Mouse (Mus musculus) CH12.LX (cell line): ENCODE results near the gene Nr1h4. TPM values are rescaled to one million over a fixed set of nuclear protein-coding genes. Genes with fewer than 3 reads are reported as not detected.

Experiments
- DNase-seq: peaks from one replicate; pipeline ENCODE4 v3.0.0-alpha.2; 2013; ENCODE audit errors: extremely low read depth
- H3K27ac ChIP-seq: 2 replicates; pipeline ENCODE4 v1.5.1; 2012; ENCODE audit warnings: low read depth, mild to moderate bottlenecking, control low read depth, moderate library complexity; ENCODE audit not compliant: insufficient read depth
- H3K27me3 ChIP-seq: replicated peaks from 2 replicates; pipeline ENCODE3; 2012; ENCODE audit warnings: inconsistent platforms
- H3K36me3 ChIP-seq, 2 experiments: replicated peaks in 1 of 2; 2 replicates each; pipeline versions ENCODE3 to v1.6.1; 2012; ENCODE audit warnings: inconsistent platforms in 1 of 2, low read length in 1 of 2, mild to moderate bottlenecking in 1 of 2, mixed read lengths in 1 of 2, moderate library complexity in 1 of 2; ENCODE audit not compliant: control insufficient read depth in 1 of 2, insufficient read depth in 1 of 2
- H3K4me1 ChIP-seq, 2 experiments: 2 replicates each; pipeline ENCODE4 v1.6.1; 2012; ENCODE audit warnings: inconsistent platforms in 1 of 2, moderate library complexity in 1 of 2; ENCODE audit not compliant: insufficient read depth in 2 of 2, control insufficient read depth in 1 of 2
- H3K4me2 ChIP-seq: 2 replicates; pipeline ENCODE4 v1.6.1; 2012; ENCODE audit warnings: low read depth, mild to moderate bottlenecking, control low read depth; ENCODE audit not compliant: poor library complexity, insufficient read depth, severe bottlenecking
- H3K4me3 ChIP-seq, 3 experiments: fragments of 150-350 bp in 1 of 3; sonication (generic) in 1 of 3; replicated peaks in 1 of 3; 2 replicates each; pipeline versions ENCODE3 to v1.5.1; 2011 to 2012; ENCODE audit warnings: low read depth in 2 of 3, low read length in 2 of 3, mild to moderate bottlenecking in 2 of 3, moderate library complexity in 2 of 3, control low read depth in 1 of 3, improper control_type of control experiment in 1 of 3, inconsistent platforms in 1 of 3, mixed read lengths in 1 of 3; ENCODE audit not compliant: poor library complexity in 1 of 3
- H3K79me2 ChIP-seq: replicated peaks from 2 replicates; pipeline ENCODE4 v1.6.1; 2012; ENCODE audit warnings: mild to moderate bottlenecking, moderate library complexity; ENCODE audit not compliant: control insufficient read depth, poor library complexity, insufficient read depth, severe bottlenecking; ENCODE audit errors: extremely low read depth
- H3K9ac ChIP-seq: 2 replicates; pipeline ENCODE4 v1.6.1; 2012; ENCODE audit warnings: low read depth, mild to moderate bottlenecking, control low read depth, moderate library complexity; ENCODE audit not compliant: insufficient read depth
- H3K9me3 ChIP-seq: replicated peaks from 2 replicates; pipeline ENCODE3; 2012; ENCODE audit warnings: low read length, inconsistent platforms, mixed read lengths
- BHLHE40 ChIP-seq: IDR thresholded peaks from 2 replicates; pipeline ENCODE4 v1.6.1; 2011; ENCODE audit warnings: mild to moderate bottlenecking, low read depth, low read length, improper control_type of control experiment
- CHD2 ChIP-seq: IDR thresholded peaks from 2 replicates; pipeline ENCODE4 v1.6.1; 2011; ENCODE audit warnings: low read length, improper control_type of control experiment
- CTCF ChIP-seq, 2 experiments: IDR thresholded peaks in 1 of 2; conservative IDR thresholded peaks in 1 of 2; 2 replicates each; pipeline ENCODE4 v1.5.1; 2011 to 2012; ENCODE audit warnings: low read depth in 2 of 2, low read length in 2 of 2, improper control_type of control experiment in 1 of 2, inconsistent platforms in 1 of 2, mild to moderate bottlenecking in 1 of 2, moderate library complexity in 1 of 2
- E2F4 ChIP-seq: IDR thresholded peaks from 2 replicates; pipeline ENCODE4 v1.6.1; 2011; ENCODE audit warnings: low read depth, low read length, improper control_type of control experiment; ENCODE audit not compliant: insufficient replicate concordance
- ELF1 ChIP-seq: IDR thresholded peaks from 2 replicates; pipeline ENCODE4 v1.6.1; 2014; ENCODE audit warnings: low read depth, mild to moderate bottlenecking, inconsistent platforms, low read length, improper control_type of control experiment
- EP300 ChIP-seq: IDR thresholded peaks from 2 replicates; pipeline ENCODE4 v1.6.1; 2011; ENCODE audit warnings: low read length, improper control_type of control experiment
- ETS1 ChIP-seq: conservative IDR thresholded peaks from 2 replicates; pipeline ENCODE4 v1.6.1; 2012; ENCODE audit warnings: low read depth, mild to moderate bottlenecking, inconsistent platforms, low read length, improper control_type of control experiment, moderate library complexity
- HCFC1 ChIP-seq: IDR thresholded peaks from 2 replicates; pipeline ENCODE4 v1.6.1; 2012; ENCODE audit warnings: low read depth, mild to moderate bottlenecking, inconsistent platforms, low read length, improper control_type of control experiment
- IRF4 ChIP-seq: IDR thresholded peaks from 2 replicates; pipeline ENCODE4 v1.6.1; 2014; ENCODE audit warnings: low read depth, mild to moderate bottlenecking, inconsistent platforms, low read length, improper control_type of control experiment
- JUN ChIP-seq: IDR thresholded peaks from 2 replicates; pipeline ENCODE4 v1.6.1; 2011; ENCODE audit warnings: low read depth, mild to moderate bottlenecking, low read length, improper control_type of control experiment, moderate library complexity; ENCODE audit not compliant: insufficient read depth
- JUND ChIP-seq: conservative IDR thresholded peaks from 2 replicates; pipeline ENCODE4 v1.6.1; 2011; ENCODE audit warnings: low read depth, low read length, improper control_type of control experiment
- MAFK ChIP-seq: IDR thresholded peaks from 2 replicates; pipeline ENCODE4 v1.6.1; 2011; ENCODE audit warnings: low read length, improper control_type of control experiment; ENCODE audit not compliant: insufficient replicate concordance
- MAX ChIP-seq: IDR thresholded peaks from 2 replicates; pipeline ENCODE4 v1.6.1; 2011; ENCODE audit warnings: low read length, improper control_type of control experiment
- MAZ ChIP-seq: IDR thresholded peaks from 2 replicates; pipeline ENCODE4 v1.6.1; 2012; ENCODE audit warnings: low read depth, mild to moderate bottlenecking, inconsistent platforms, low read length, improper control_type of control experiment, moderate library complexity
- MXI1 ChIP-seq: IDR thresholded peaks from 2 replicates; pipeline ENCODE4 v1.6.1; 2011; ENCODE audit warnings: mild to moderate bottlenecking, low read depth, low read length, improper control_type of control experiment
- NELFE ChIP-seq: IDR thresholded peaks from 2 replicates; pipeline ENCODE4 v1.6.1; 2011; ENCODE audit warnings: low read depth, low read length, improper control_type of control experiment
- NRF1 ChIP-seq: IDR thresholded peaks from 2 replicates; pipeline ENCODE4 v1.6.1; 2014; ENCODE audit warnings: low read depth, mild to moderate bottlenecking, inconsistent platforms, low read length, improper control_type of control experiment, moderate library complexity
- POLR2A ChIP-seq: IDR thresholded peaks from 2 replicates; pipeline ENCODE4 v1.6.1; 2011; ENCODE audit warnings: low read depth, mild to moderate bottlenecking, improper control_type of control experiment, low read length
- POLR2AphosphoS2 ChIP-seq: IDR thresholded peaks from 2 replicates; pipeline ENCODE4 v1.6.1; 2011; ENCODE audit warnings: low read depth, low read length, improper control_type of control experiment
- RAD21 ChIP-seq: IDR thresholded peaks from 2 replicates; pipeline ENCODE4 v1.6.1; 2011; ENCODE audit warnings: low read depth, mild to moderate bottlenecking, low read length, improper control_type of control experiment, moderate library complexity
- RCOR1 ChIP-seq: conservative IDR thresholded peaks from 2 replicates; pipeline ENCODE4 v1.6.1; 2012; ENCODE audit warnings: low read depth, mild to moderate bottlenecking, inconsistent platforms, low read length, improper control_type of control experiment
- SMC3 ChIP-seq: IDR thresholded peaks from 2 replicates; pipeline ENCODE4 v1.6.1; 2011; ENCODE audit warnings: low read depth, low read length, improper control_type of control experiment
- ZC3H11A ChIP-seq: IDR thresholded peaks from 2 replicates; pipeline ENCODE4 v1.6.1; 2012; ENCODE audit warnings: low read depth, mild to moderate bottlenecking, inconsistent platforms, low read length, improper control_type of control experiment
- ZKSCAN1 ChIP-seq: IDR thresholded peaks from 2 replicates; pipeline ENCODE4 v1.6.1; 2012; ENCODE audit warnings: low read depth, inconsistent platforms, low read length, improper control_type of control experiment, borderline replicate concordance
- ZMIZ1 ChIP-seq: IDR thresholded peaks from 2 replicates; pipeline ENCODE4 v1.6.1; 2012; ENCODE audit warnings: low read depth, mild to moderate bottlenecking, inconsistent platforms, low read length, improper control_type of control experiment
- ZNF384 ChIP-seq: IDR thresholded peaks from 2 replicates; pipeline ENCODE4 v1.6.1; 2012; ENCODE audit warnings: low read depth, low read length, improper control_type of control experiment, inconsistent platforms
- dilution Hi-C: fragments of 300-500 bp; cut with MboI; formaldehyde crosslinking; loops from 2 replicates; pipeline ENCODE4 v1.14.3; 2020; ENCODE audit warnings: low sequenced_read_pairs; ENCODE audit not compliant: extremely low pct_unique_long_range_greater_than_20kb, extremely low pct_ligation_motif_present
- in situ Hi-C: fragments of 300-500 bp; cut with MboI; formaldehyde crosslinking; loops from 3 replicates; pipeline ENCODE4 v1.14.3; 2019; ENCODE audit warnings: low sequenced_read_pairs, low pct_ligation_motif_present, low pct_unique_long_range_greater_than_20kb, mixed read lengths
- polyA plus RNA-seq: library from polyadenylated mRNA; unstranded; fragments of >175 nt; gene quantifications from 2 replicates; pipeline ENCODE4 v1.2.1, GENCODE M21; 2012; ENCODE audit warnings: low read depth; ENCODE audit not compliant: insufficient read length
- total RNA-seq, 2 experiments: library from RNA; depleted of rRNA; stranded (reverse); fragments of 300-350 nt in 1 of 2; fragments of >200 nt in 1 of 2; gene quantifications; 2 replicates each; pipeline ENCODE4 v1.2.3; 2012 to 2014

The Nr1h4 gene
- total and polyA plus RNA-seq, 3 experiments = not detected

GRCm38 (mm10) chr10:89407551-89407950, 125.8 kb downstream of the Nr1h4 start:
- dilution Hi-C loops (no loop called here), in situ Hi-C loops (no loop called here)
- no peak overlapping the region for H3K4me2 ChIP-seq
- TF ChIP-seq IRF4 = no peak
- no peak for TF ChIP-seq EP300
- no peak for TF ChIP-seq ZKSCAN1
- TF ChIP-seq ETS1 = no peak
- no peak for TF ChIP-seq POLR2AphosphoS2
- no peak for TF ChIP-seq ZC3H11A
- no peak for TF ChIP-seq MAZ
- no peak for TF ChIP-seq ELF1
- no peak for TF ChIP-seq RAD21
- TF ChIP-seq MAFK = no peak
- no peak for TF ChIP-seq NELFE
- TF ChIP-seq NRF1 = no peak
- no peak for TF ChIP-seq POLR2A
- TF ChIP-seq MXI1 = no peak
- TF ChIP-seq MAX = no peak
- TF ChIP-seq BHLHE40 = no peak
- H3K27ac ChIP-seq = no peak overlapping the region
- H3K79me2 ChIP-seq = no peaks in the 10 kb centered on the region
- no peaks in the 10 kb centered on the region for H3K27me3 ChIP-seq
- no peak for DNase-seq
- H3K9me3 ChIP-seq = no peaks in the 10 kb centered on the region
- peaks cover 0 to 15% of the 10 kb centered on the region in 2 experiments; a peak in 2 of 4 replicates for H3K4me1 ChIP-seq
- no peak overlapping the region for H3K4me3 ChIP-seq
- peaks cover 6 to 22% of the 10 kb centered on the region in 2 experiments for H3K36me3 ChIP-seq
- H3K9ac ChIP-seq = no peak overlapping the region

- no peak overlapping the region for H3K4me3 ChIP-seq
- TF ChIP-seq NRF1 (no peak), E2F4 (no peak), JUND (no peak), ELF1 (no peak), MAX (no peak), MAZ (no peak), ZMIZ1 (no peak), POLR2A (no peak), POLR2AphosphoS2 (no peak), BHLHE40 (no peak), CHD2 (no peak), RCOR1 (no peak), RAD21 (no peak), SMC3 (no peak), JUN (no peak), CTCF (conservative IDR thresholded peaks at IDR 0.05 in 1 of 2, IDR thresholded peaks at IDR 0.05 in 1 of 2; ENCODE audit: low read depth in 2 of 2, low read length in 2 of 2) (no peak), MXI1 (no peak), HCFC1 (no peak), ZNF384 (no peak)
- H3K79me2 ChIP-seq = no peaks in the 10 kb centered on the region
- no peak for DNase-seq
- H3K9me3 ChIP-seq = no peaks in the 10 kb centered on the region
- peaks cover 5 to 20% of the 10 kb centered on the region in 2 experiments for H3K36me3 ChIP-seq
- peaks cover 0 to 15% of the 10 kb centered on the region in 2 experiments; a peak in 2 of 4 replicates for H3K4me1 ChIP-seq
- dilution Hi-C loops (no loop called here), in situ Hi-C loops (no loop called here)
- H3K9ac ChIP-seq = no peak overlapping the region
- H3K4me2 ChIP-seq = no peak overlapping the region
- no peak overlapping the region for H3K27ac ChIP-seq
- no peaks in the 10 kb centered on the region for H3K27me3 ChIP-seq
These were observed 126.5 kb downstream of the Nr1h4 start for GRCm38 (mm10) chr10:89406733-89407484.
